16 mouse cellular contexts compared by ENCODE assay signal in genomic region chr2:29388937-29389336, GRCm38 (mm10). TPM values are rescaled to one million over a fixed set of nuclear protein-coding genes. Genes with fewer than 3 reads are reported as not detected.
A peak's percentile ranks its signal among the peaks of the same experiment; 100 is the strongest.
DNase-seq lines count a peak whose midpoint lies in the region; ATAC-seq and TF ChIP-seq lines count a peak whose summit lies in the region.
"Had no signal": no experiment of that assay in that cellular context is flagged by ENCODE, and none has a peak within 500 bp of the region (broad histone marks: within the 10 kb centered on the region; RNA-seq: fewer than 3 reads in every experiment).

No protein-coding gene starts in this region.

- no peak for TF ChIP-seq POLR2A in lung, adult 2 months (IDR thresholded peaks at IDR 0.05; ENCODE audit: borderline replicate concordance, extremely low read depth, low read depth, low read length)

- peak; percentile 45 for DNase-seq in layer of hippocampus, adult 9-11 months
- no peak for DNase-seq in layer of hippocampus, adult 9-10 months (ENCODE audit: low spot score)
- DNase-seq in frontal cortex, postnatal 36 days (ENCODE audit: low spot score in 2 of 2) = peak; percentile 54 to 55
- peak; percentile 39 for DNase-seq in thymus, postnatal 14 days
- no peak for DNase-seq in lung, adult 2 months
- DNase-seq in cerebellum, adult 8-10 months = no peak
- DNase-seq: adrenal gland, adult 2 months; cerebellum, adult 9-10 months; gastrocnemius, postnatal 36 days; kidney, adult 11 months; kidney, postnatal 36 days; lung, postnatal 4 days had no signal

- TF ChIP-seq CTCF in lung, adult 2 months (IDR thresholded peaks at IDR 0.05; ENCODE audit: insufficient read depth, low read length) = no peak

- H3K4me3 ChIP-seq in lung, adult 2 months (replicated peaks; ENCODE audit: extremely low read depth, low read depth, low read length) = no peak overlapping the region
- H3K4me3 ChIP-seq: limb, embryonic 12.5 days; midbrain, embryonic 12.5 days had no signal

- no peaks in the 10 kb centered on the region for H3K4me1 ChIP-seq in lung, adult 2 months (ENCODE audit: control insufficient read depth, insufficient read depth, low read length)

- ATAC-seq in activated CD4-positive, CD25-positive, alpha-beta regulatory T cell, adult 4 months = peak; percentile 68
- ATAC-seq: Patski had no signal

- WGBS in lung, adult 2 months = 85% methylated on average over 7 of the region's 7 CpGs

RNA-seq across cellular contexts. Expression of gene Med27, which starts 42.3 kb away (rescaled TPM):
- polyA plus RNA-seq in activated CD4-positive, CD25-positive, alpha-beta regulatory T cell, adult 4 months (2017; shearing (Covaris generic)) = 10 to 100 TPM; 28.9 to 31.6 TPM
- 38.6 and 38.7 TPM in 2 replicates for polyA plus RNA-seq in lung, adult 2 months (2012; rRNA removed)

Comparison
In these comparisons a context has a peak if more than half of its experiments do, and no peak if none do; other contexts are left out.
1. DNase-seq: peak in layer of hippocampus, adult 9-11 months (single experiment), frontal cortex, postnatal 36 days (2 of 2) and thymus, postnatal 14 days (single experiment); none in layer of hippocampus, adult 9-10 months (single experiment), lung, adult 2 months (single experiment) and cerebellum, adult 8-10 months (single experiment).